Mouse (Mus musculus): ENCODE data around the gene Whamm.

DNA sequence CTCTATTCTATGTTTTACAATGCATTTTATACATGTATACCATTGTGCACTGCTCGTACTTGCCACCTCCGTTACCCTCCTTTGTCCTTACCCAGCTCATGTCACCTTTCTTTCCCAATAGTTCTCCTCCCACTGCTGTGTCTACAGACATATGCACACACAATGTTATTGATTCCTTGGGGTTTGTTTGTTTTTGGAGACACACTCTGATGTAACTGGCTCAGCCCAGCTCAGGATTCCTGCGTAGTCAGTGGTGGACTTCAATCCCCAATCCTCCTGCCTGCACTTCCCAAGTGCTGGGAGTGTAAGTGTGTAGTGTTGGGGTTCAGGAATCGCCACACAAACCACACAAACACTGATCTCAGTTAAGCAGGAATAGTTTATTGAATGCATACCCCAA, 16.2 kb downstream of the Whamm start:
- TF ChIP-seq CTCF (IDR thresholded peaks at IDR 0.05; ENCODE audit: control insufficient read depth, insufficient read depth, low read length) (no peak), POLR2A (IDR thresholded peaks at IDR 0.05; ENCODE audit: borderline replicate concordance, control insufficient read depth, low read depth, low read length) (no peak)
